Mouse (Mus musculus): ENCODE results near the gene Casp14.

DNA sequence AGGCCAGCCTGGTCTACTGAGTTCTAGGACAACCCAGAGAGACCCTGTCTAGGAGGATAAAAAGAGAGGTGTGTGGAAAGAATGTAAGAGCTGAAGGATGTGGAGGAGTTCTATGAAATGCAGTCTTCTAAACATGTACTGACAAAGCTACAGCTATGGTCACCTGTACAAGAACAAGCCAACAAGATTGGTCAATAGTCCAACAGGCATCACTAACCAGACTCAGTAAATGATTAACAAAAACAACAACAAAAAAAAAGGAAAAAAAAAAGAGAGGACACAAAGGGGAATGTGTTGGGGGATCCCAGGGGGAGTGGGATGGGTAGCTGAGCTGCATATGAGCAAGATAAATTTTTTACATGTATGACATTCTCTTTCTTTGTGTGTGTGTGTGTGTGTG lies 7.4 kb downstream of the Casp14 start:
- no peak for TF ChIP-seq CTCF (IDR thresholded peaks at IDR 0.05; ENCODE audit: control insufficient read depth, insufficient read depth, insufficient replicate concordance, low read depth, low read length)
- no peak for TF ChIP-seq POLR2A (IDR thresholded peaks at IDR 0.05; ENCODE audit: control insufficient read depth, low read depth, low read length)

Data from testis, adult 2 months (tissue).